Mouse (Mus musculus): ENCODE measurements around the gene Asb2. TPM values are rescaled to one million over a fixed set of nuclear protein-coding genes. Genes with fewer than 3 reads are reported as not detected.

Asb2 gene
- total RNA-seq, 4 experiments from 2014 or later, result 4.2 to 7.1 (median 4.7) TPM

- peak; percentile 70 to 85 for DNase-seq (ENCODE audit: low spot score in 2 of 2)
Measured at GRCm38 (mm10) chr12:103325156-103325857, 30.5 kb downstream of the Asb2 start.

GRCm38 (mm10) chr12:103322801-103323200, 33.0 kb downstream of the Asb2 start:
- no peak for DNase-seq (ENCODE audit: low spot score in 2 of 2)

GRCm38 (mm10) chr12:103315831-103316545, 39.8 kb downstream of the Asb2 start:
- DNase-seq (ENCODE audit: low spot score in 2 of 2), result no peak

- DNase-seq (ENCODE audit: low spot score in 2 of 2), result no peak
Measured at GRCm38 (mm10) chr12:103314640-103315361, 41.0 kb downstream of the Asb2 start.

GRCm38 (mm10) chr12:103313871-103314639, 41.7 kb downstream of the Asb2 start:
- no peak for DNase-seq (ENCODE audit: low spot score in 2 of 2)

GRCm38 (mm10) chr12:103313274-103313673, 42.5 kb downstream of the Asb2 start:
- no peak for DNase-seq (ENCODE audit: low spot score in 2 of 2)

- no peak for DNase-seq (ENCODE audit: low spot score in 2 of 2)
Measured at GRCm38 (mm10) chr12:103311921-103312320, 43.9 kb downstream of the Asb2 start.

GRCm38 (mm10) chr12:103310744-103311267, 45.0 kb downstream of the Asb2 start, which contains the start of gene Fam181a:
Fam181a (plus strand) TSS chr12:103310975.
- DNase-seq (ENCODE audit: low spot score in 2 of 2), result no peak

GRCm38 (mm10) chr12:103306720-103307119, 49.1 kb downstream of the Asb2 start:
- no peak for DNase-seq (ENCODE audit: low spot score in 2 of 2)

- DNase-seq (ENCODE audit: low spot score in 2 of 2), result no peak
Measured at GRCm38 (mm10) chr12:103306224-103306623, 49.6 kb downstream of the Asb2 start.

GRCm38 (mm10) chr12:103302960-103303359, 52.8 kb downstream of the Asb2 start:
- DNase-seq (ENCODE audit: low spot score in 2 of 2), result no peak

- peak in 1 of 2 experiments; percentile 63 for DNase-seq (ENCODE audit: low spot score in 2 of 2)
Measured at GRCm38 (mm10) chr12:103301645-103302044, 54.2 kb downstream of the Asb2 start.

- DNase-seq (ENCODE audit: low spot score in 2 of 2), result no peak
Measured at GRCm38 (mm10) chr12:103300493-103300892, 55.3 kb downstream of the Asb2 start.

GRCm38 (mm10) chr12:103296292-103296691, 59.5 kb downstream of the Asb2 start:
- no peak for DNase-seq (ENCODE audit: low spot score in 2 of 2)

- DNase-seq (ENCODE audit: low spot score in 2 of 2), result no peak
Measured at GRCm38 (mm10) chr12:103292366-103292765, 63.4 kb downstream of the Asb2 start.

GRCm38 (mm10) chr12:103287276-103287675, 68.5 kb downstream of the Asb2 start:
- DNase-seq (ENCODE audit: low spot score in 2 of 2), result no peak

GRCm38 (mm10) chr12:103283411-103283810, 72.4 kb downstream of the Asb2 start:
- DNase-seq (ENCODE audit: low spot score in 2 of 2), result no peak

GRCm38 (mm10) chr12:103282936-103283335, 72.9 kb downstream of the Asb2 start:
- DNase-seq (ENCODE audit: low spot score in 2 of 2), result no peak

- no peak for DNase-seq (ENCODE audit: low spot score in 2 of 2)
Measured at GRCm38 (mm10) chr12:103281912-103282311, 73.9 kb downstream of the Asb2 start.

- no peak for DNase-seq (ENCODE audit: low spot score in 2 of 2)
Measured at GRCm38 (mm10) chr12:103281491-103281890, 74.3 kb downstream of the Asb2 start.

- DNase-seq (ENCODE audit: low spot score in 2 of 2), result peak in 1 of 2 experiments; percentile 58
Measured at GRCm38 (mm10) chr12:103276422-103276821, 79.4 kb downstream of the Asb2 start.

All from left cerebral cortex, adult 8-10 months (tissue).